Mouse (Mus musculus) embryonic fibroblast, embryonic 13.5 days (primary cell): Measurements from ENCODE around the gene 4933428G20Rik.

Source experiments
- CTCF ChIP-seq: IDR thresholded peaks from 2 replicates; pipeline ENCODE4 v1.5.1; 2011; ENCODE audit warnings: mild to moderate bottlenecking, control low read depth, low read length, moderate library complexity, borderline replicate concordance; ENCODE audit not compliant: insufficient read depth
- POLR2A ChIP-seq: IDR thresholded peaks from 2 replicates; pipeline ENCODE4 v1.6.1; 2011; ENCODE audit warnings: low read depth, mild to moderate bottlenecking, control low read depth, low read length, moderate library complexity

GRCm38 (mm10) chr11:97535660-97536059, 35.5 kb upstream of the 4933428G20Rik start:
- TF ChIP-seq POLR2A, result no peak
- TF ChIP-seq CTCF, result no peak
